Mouse (Mus musculus) c-Kit-positive CD71-negative TER-119-negative erythroid progenitor cells, embryonic 14.5 days (primary cell): ENCODE measurements around the gene Olfr1238.

ENCODE experiments used
- DNase-seq: peaks from one replicate; pipeline ENCODE4 v3.0.0-alpha.2; 2013; ENCODE audit warnings: low read depth

Olfr1238 gene

DNA sequence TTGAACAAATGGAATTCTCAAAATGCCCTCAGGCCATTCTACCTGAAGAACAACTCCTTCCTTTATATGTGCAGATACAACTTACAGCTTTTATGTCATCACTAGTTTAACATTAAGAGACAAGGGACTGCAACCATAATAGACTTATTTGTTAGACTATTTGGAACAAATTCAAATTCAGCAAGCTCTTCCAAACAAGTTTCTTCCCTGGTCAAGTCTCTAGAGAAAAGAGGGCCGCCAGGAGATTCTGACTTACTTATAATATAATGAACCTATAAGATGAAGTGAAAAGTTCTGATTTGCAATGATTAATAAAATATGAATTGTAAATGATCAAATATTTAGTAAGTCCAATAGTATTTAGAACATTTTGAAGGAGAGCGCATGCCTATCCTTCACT, at the start of gene Olfr1238:
Olfr1238 (minus strand) TSS at position 101 of the 400 bp plus-strand sequence.
- no peak for DNase-seq

DNA sequence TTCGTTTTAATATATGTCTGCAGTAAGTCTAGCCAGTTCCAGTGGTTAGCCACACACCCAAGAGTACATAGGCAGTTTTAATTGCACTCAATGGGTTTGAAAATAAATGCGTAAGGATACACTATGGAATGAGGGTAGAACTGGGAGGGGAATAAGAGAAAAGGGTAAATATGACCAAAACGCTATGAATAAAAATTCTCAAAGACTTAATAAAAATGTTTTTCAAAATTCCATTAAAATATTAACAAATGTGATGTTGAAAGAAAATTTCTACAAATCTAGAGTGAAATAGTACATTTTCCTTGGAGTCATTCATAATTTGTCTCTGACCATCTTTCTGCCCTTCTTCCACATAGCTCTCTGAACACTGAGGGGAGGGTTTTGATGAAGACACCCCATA, 33.4 kb upstream of the Olfr1238 start, which contains the start of gene Olfr1240:
Olfr1240 (minus strand) TSS at position 101 of the 400 bp plus-strand sequence.
- DNase-seq, result no peak

- no peak for DNase-seq
Observed at GRCm38 (mm10) chr2:89420307-89420706, 10.8 kb upstream of the Olfr1238 start, which contains the start of gene Olfr1239. TSS of gene Olfr1239 (minus strand) at chr2:89420407.

GRCm38 (mm10) chr2:89414557-89414956, 5.1 kb upstream of the Olfr1238 start:
- DNase-seq, result no peak

GRCm38 (mm10) chr2:89400882-89401281, 8.6 kb downstream of the Olfr1238 start:
- DNase-seq, result no peak

DNA sequence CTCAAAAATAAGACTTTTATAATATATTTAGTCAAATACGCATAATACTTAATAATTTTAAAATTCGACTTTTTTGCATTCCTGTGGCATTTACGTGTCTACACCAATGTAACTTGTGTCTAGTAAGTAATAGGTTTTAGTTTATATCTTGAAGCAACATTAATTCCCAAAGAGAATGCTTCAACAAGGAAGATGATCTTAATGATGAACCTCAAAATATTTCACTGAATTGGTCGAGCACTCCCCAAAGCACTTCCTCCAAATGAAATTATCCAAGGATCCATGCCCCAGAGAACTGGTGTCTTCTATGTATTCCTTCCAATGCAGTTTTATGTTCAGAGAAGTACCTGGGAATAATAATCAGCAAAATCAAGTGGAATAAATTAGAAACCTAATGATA, 44.7 kb downstream of the Olfr1238 start, which contains the start of gene Olfr1234:
Olfr1234 (minus strand) TSS at position 101 of the 400 bp plus-strand sequence.
- DNase-seq, result no peak
